Mouse (Mus musculus) kidney, postnatal 36 days (tissue): ENCODE measurements around the gene Kmt2b.

Experiments used
- DNase-seq, 2 experiments: peaks; one replicate each; pipeline ENCODE4 v3.0.0; 2021 to 2022; ENCODE audit warnings: mixed read lengths in 2 of 2

The Kmt2b gene

GRCm38 (mm10) chr7:30563906-30564280 is 24.6 kb downstream of the Kmt2b start:
- no peak for DNase-seq

- peak; percentile 97 to 98 for DNase-seq
These were observed 25.2 kb downstream of the Kmt2b start, which contains the start of the genes U2af1l4, Gm49396 and Psenen for GRCm38 (mm10) chr7:30563117-30563905. Gene U2af1l4 (plus strand): TSS chr7:30563301. Gene Gm49396 (plus strand): TSS chr7:30563344. Gene Psenen (minus strand): TSS chr7:30563627.

GRCm38 (mm10) chr7:30562526-30563116 is 25.9 kb downstream of the Kmt2b start:
- DNase-seq: peak in 1 of 2 experiments; percentile 19

DNA sequence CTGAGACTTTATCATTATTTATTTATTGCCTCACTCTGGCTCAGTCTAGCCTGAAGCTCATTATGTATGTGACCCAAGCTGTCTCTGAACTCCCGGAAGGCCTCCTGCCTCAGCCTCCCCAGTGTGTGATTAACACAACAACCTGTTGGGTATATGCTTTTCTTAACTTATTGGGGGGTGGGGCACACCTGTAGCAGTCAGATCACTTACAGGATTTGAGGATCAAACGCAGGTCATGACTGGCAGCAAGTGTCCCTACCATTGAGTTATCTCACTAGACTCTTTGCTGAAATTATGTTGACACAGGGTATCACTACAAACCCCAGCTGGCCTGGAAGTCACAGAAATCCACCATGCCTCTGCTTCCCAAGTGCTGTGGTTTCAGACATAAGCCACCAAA is 28.2 kb downstream of the Kmt2b start:
- no peak for DNase-seq

- DNase-seq: peak; percentile 98 to 100
These were observed 29.0 kb downstream of the Kmt2b start, which contains the start of gene Lin37 for GRCm38 (mm10) chr7:30559443-30559954. Gene Lin37 (minus strand): TSS chr7:30559838.

- DNase-seq: no peak
These were observed 29.7 kb downstream of the Kmt2b start for GRCm38 (mm10) chr7:30558656-30559442.

- DNase-seq: no peak
These were observed 30.5 kb downstream of the Kmt2b start for GRCm38 (mm10) chr7:30557901-30558514.

DNA sequence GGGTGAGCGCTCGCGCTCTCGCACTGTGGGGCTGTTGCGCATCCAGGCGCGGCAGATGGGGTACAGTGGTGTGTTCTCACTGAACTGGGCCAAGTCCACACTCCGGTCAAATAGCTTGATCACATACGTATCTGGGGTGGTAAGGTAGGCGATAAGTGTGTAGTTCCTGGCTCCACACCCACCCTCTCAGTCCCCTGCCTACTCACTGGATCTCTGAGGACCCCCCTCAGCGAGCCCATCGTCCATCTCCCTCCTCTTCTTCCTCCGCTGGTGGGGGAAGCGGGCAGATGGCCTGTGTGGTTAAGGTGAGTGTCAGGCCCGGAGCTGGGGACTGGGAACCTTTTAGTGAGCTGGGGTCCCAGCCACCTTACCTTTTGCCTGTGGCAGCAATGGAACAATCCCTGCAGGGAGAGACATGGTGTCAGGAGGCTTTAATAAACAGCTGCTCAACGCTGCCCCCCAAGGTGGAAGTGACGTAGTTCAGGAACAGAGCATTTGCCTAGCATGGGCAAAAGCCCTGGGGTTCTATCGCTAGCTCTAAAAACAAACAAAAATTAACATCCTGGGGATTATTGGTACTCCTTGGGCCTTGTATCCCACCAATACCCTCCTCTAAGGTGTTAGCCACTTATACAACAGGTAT is 31.5 kb downstream of the Kmt2b start:
- DNase-seq: peak in 1 of 2 experiments; percentile 54

GRCm38 (mm10) chr7:30553810-30554584 is 34.5 kb downstream of the Kmt2b start:
- DNase-seq: no peak

DNA sequence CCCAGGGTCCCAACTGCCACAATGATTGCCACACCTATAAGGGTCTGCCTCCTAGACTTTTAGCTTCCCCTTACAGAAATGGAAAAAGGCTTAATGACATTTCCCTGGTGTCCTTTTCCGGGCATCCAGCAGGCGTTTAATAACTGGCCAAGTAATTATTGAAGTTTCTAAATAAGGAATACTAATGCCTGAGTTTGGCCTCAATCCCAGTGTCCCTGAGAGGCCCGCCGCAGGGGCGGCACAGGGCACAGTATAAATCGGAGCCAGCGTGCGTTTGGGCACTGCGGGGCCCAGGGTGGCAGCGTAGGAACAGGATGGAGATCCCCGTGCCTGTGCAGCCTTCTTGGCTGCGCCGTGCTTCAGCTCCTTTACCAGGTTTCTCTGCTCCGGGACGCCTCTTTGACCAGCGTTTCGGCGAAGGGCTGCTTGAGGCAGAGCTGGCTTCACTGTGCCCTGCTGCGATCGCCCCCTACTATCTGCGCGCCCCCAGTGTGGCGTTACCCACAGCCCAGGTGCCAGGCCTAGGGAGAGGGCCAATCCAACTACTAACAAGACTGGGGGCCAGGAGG is 35.4 kb downstream of the Kmt2b start:
- peak; percentile 51 to 58 for DNase-seq

DNA sequence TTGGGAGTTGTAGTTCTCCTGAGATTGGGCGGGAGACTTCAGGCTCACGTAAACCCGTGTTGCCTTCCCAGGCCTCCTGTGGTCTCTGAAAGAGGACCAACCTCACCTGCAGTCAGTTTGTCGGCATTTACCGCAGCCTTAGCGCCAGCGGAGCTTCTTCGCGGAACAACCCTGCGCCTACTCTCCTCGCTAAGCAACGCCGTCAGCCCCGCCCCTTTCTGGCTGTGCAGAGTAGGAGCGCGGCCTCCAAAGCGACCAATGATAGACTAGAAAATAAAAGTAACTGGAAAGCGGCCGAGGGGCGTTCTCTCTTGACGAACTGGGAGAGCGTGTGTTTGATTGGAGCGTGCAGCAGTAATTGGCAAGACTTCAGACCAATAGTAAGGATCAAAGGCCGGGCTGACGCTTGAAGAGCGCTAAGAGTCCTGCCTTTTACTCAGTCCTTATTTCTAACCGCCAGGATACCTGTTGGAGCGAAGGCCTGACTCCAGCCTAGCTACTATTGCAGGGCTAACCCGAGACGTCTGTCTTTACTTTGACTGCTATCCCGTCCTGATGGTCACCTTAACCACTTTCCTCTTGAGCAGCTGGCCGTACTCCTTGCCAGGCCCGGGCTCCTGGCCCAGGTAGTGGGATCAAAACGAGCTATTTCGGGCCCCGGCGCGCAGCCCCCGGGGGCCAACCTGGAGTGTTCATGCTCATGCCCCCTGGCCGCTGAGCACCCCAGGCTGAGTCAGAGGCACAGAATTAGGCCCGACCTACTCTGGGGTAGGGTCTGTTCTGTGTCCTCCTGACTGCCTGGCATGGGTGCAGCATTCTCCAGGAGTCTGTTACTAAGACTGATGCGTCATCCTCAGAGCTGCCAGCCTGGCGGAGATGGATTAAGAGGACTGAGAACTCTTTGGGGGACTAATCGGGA is 36.2 kb downstream of the Kmt2b start, which contains the start of the genes Hspb6 and Proser3:
TSS of gene Hspb6 (plus strand) at position 77 of the 919 bp plus-strand sequence.
TSS of gene Proser3 (minus strand) at position 198 of the 919 bp plus-strand sequence.
- DNase-seq: peak; percentile 99

DNA sequence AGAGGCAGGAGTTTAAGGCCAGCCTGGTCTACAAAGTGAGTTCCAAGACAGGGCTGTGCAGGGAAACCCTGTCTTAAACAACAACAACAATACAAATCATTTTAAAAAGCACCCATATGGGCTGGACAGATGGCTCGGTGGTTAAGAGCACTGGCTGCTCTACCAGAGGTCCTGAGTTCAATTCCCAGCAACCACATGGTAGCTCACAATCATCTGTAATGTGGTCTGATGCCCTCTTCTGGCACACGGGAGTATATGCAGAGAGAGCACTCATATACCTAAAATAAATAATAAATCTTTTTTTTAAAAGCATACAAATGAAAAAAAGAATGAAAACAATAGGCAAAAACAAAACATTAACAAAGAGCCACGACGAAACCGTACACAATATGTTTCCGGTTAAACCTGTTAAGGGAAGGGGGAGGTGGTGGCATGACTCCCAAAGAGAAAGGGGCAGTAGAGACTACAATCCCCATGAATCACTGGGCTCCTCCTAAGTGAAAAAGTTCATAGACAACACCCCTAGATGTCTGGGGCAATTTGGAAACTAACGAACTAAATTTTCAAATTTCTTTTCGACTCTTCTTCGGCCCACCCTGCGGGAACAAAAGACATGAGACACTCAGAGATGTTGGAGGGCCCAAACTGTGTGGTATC is 37.0 kb downstream of the Kmt2b start:
- peak in 1 of 2 experiments; percentile 67 for DNase-seq

DNA sequence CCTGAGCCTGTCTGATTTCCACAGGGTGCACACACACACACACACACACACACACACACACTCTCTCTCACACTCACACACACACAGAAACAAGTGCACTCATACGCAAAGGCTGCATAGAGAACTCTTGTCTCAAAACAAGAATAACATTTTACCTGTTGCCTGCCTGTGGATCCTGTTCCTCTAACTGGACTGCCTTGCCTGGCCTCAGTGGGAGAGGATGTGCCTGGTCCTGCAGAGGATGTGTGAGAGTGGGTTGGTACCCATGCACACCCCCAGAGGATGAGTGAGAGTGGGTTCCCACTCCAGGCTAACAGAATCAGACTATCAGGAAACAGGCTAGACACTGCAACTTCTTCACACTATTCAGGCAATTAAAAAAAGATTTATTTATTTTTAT is 37.9 kb downstream of the Kmt2b start:
- DNase-seq: no peak

DNA sequence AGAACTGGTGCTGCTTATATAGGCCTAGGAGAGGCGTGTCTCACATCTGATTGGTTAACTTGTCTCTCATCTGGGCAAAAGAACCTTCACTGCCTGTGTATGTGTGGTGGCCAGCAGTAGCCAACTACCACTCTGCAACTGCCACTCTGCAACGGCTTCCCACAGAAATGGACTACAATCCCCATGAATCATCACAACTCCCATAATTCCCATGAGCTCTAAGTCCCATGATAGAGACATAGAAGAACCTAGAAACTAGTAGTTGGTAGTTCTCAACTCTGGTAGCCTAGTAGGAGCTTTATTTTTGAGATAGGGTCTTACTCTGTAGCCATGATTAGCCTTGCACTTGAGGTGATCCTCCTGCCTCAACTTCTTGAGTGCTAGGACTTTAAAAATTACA is 38.6 kb downstream of the Kmt2b start:
- DNase-seq: no peak

- DNase-seq: no peak
These were observed 44.2 kb downstream of the Kmt2b start for GRCm38 (mm10) chr7:30544327-30544726.

- no peak for DNase-seq
These were observed 48.0 kb downstream of the Kmt2b start for GRCm38 (mm10) chr7:30540572-30540971.

- peak; percentile 97 for DNase-seq
These were observed 53.6 kb downstream of the Kmt2b start, which contains the start of gene Arhgap33 for GRCm38 (mm10) chr7:30534633-30535577. Gene Arhgap33 (minus strand): TSS chr7:30535060.
